Mouse (Mus musculus) spleen, adult 18-20 months (tissue): Measurements from ENCODE around the gene Usp32.

Source experiments
- DNase-seq, 2 experiments: peaks; one replicate each; pipeline ENCODE4 v3.0.0; 2022; ENCODE audit warnings: mixed read lengths in 2 of 2

The Usp32 gene

DNA sequence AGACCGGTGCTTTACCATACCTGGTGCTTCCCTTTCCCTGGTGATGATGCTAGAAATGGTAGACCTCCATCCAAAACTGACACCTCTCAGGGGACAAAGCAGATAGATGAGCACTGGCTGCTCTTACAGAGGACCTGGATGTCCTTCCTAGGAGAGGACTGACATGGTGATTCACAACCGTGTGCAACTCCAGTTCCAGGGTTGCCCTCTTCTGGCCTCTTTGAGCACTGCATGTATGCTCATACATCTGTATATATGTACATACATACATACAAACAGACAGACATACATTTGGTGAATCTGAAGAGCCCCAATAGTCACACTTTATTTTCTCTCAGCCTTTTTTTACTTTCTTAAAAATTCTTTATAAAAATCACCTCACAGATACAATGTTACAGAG, 161.8 kb downstream of the Usp32 start:
- no peak for DNase-seq

DNA sequence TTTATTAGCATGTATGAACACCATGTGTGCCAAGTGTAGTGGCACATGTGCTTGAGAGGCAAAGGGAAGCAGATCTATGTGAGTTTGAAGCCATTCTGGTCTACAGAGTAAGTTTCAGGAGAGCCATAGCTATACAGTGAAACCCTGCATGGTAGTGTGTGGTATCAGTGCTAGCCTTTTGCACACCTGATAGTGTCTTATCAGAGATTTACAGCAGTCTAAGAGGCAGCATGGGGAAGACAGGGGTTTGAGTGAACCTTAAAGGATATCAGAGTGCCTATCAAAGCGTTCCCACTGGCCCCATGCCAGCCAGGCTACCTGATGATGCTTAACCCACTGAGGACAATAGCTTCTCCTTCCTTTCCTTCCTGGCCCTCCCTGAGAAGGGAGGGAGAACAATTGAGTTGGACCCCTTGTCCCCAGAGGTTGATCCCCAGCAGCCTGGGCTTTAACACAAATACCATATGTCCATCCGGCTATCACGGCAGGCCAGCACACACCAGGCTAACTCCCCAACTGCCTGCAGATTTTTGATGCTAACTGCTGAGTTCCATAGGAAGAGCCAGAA, 162.5 kb downstream of the Usp32 start:
- DNase-seq = no peak

DNA sequence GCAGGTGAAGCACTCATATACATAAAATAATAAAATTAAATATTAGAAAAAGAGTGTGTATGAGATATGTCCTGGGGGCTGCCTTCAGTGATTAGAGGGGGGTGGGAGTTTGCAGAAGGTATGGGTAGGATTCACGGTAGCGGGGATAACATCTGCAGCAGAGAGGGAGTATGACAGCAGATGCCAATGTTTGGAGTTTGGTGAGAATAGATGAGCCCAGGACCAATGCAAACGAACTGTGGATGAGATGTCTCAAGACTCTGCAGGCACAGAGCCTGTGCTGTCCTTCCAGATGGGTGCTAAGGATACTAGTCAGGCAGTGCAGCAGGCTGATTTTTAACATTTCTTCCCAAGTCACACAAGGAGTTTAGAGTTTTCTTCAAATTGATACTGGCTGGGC, 163.3 kb downstream of the Usp32 start:
- DNase-seq = no peak

DNA sequence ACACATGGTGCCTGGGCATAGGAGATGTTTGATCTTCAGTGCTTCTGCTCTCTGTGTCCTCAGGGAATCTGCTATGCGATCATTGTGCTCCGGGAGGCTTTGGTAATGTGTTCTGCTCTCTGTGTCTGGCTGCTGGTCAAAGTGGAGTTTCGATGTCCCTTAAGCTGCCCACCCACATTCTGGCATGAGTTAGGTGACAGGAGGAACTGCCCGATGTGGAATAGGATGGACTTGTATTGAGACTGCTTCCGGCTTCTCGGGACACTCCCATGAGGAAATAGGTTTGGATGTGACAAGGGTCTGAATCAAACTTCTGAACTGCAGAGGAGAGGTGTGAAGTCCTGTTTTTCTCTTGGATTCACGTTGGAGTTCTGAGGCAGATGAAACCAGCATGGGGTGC, 165.4 kb downstream of the Usp32 start:
- no peak for DNase-seq

DNA sequence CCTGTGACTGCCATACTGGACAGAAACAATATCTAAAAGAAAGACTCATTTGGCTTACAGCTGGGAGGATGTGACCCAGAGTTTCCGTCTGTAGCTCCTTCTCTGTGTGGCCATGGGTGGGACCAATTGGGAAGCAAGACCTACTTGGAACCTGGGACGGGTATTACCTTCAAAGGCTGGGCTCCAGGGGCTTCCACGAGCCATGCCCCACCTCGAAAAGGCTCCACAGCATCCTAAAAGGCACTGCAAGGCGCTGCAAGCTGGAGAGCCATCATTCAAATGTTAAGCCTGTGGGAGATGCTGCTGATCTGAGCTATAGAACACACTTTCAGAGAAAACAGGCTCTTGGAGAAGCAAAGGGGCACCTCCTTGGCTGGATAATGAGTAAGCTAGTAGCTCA, 166.3 kb downstream of the Usp32 start:
- no peak for DNase-seq

DNA sequence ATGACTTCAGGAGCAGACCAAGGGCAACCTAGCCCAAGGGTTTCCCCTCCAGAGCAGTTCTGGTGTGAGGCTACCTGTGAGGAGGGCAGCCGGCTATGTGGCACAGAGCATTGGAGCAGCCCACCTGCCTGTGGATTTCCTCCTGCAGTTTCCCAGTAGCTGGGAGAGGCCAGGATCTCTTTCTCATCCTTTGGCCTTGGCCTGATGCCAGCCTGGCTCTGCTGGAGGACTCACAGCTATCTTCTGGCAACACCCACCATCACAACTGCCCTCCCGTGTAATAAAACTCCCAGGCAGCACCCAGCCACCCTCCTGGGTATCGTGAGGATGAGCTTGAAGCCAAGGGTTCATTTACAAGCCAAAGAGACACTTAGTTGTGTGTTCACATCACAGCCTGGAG, 167.9 kb downstream of the Usp32 start:
- DNase-seq = no peak

DNA sequence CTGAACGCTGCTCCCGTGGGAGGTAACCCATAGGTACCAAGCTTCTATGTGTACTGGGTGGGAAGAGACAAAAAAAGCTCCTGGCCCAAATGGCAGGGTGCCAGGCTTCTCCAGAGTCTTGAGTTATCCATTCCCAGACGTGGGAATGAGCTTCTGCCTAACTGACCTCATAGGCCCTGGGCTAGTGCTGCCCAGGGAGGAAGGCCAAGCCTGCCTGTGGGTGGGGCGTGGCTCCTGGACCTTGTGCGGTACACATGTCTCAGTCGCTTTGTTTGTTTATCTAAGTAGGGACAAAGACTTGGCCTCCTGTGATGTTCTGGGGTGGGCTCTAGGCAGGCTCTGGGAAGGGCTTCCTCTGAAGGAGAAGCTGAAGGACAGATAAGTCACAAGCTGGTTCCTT, 171.2 kb downstream of the Usp32 start:
- no peak for DNase-seq

DNA sequence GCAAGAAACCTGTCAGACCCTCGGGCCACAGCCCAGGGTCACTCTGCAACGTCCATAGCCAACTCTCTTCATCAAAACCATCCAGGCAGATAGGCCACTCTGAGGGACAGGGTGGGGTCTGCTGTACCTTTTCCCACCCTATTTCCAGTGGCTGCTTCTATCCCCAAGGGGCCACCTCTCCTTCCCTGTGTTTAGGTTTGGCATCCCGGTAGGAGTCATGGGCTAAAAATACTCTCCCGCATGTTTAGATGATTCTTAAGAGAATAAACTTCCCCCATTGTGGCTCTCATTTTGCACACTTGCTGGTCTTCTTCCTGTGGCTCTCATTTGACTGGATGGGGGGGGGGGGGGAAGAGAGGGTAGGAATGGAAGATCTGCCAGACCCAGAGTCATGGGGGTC, 171.7 kb downstream of the Usp32 start:
- DNase-seq = no peak

DNA sequence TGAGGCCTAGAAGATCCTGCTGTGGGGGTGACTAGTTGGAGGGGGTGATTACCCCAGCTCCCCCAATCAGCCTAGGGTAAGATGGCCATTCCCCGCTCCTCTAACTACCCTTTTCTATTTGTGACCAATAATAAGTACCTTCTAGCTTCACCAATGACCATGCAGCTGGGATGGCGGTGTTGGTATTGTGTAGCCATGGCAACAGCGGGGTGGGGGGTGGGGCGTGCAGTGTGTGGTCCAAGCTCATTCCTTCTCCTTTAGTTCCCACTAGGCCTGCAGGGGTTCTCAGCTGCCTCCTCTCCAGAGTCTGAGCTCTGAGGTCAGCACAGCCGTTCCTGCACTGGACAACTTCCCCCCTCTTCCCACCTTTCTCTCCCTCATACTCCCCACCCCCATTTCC, 172.8 kb downstream of the Usp32 start:
- DNase-seq = no peak

DNA sequence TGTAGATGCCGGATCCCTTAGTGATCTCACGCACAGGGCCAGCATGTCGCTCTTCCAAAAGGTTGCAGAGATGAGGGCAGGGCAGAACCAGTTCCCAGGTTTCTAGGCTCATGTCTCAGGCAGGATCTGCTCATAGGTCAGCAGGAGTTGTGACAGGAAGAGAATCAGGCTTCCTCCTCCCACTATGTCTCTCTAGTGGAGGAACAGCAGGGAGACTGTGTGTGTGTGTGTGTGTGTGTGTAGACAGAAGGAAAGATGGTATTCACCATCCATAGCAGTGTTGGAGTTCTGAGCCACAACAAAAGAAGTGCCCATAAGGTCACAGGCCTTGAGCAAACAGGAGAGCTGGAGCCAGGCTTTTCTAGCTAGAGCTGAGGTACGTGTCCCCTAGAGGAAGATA, 173.3 kb downstream of the Usp32 start:
- no peak for DNase-seq

DNA sequence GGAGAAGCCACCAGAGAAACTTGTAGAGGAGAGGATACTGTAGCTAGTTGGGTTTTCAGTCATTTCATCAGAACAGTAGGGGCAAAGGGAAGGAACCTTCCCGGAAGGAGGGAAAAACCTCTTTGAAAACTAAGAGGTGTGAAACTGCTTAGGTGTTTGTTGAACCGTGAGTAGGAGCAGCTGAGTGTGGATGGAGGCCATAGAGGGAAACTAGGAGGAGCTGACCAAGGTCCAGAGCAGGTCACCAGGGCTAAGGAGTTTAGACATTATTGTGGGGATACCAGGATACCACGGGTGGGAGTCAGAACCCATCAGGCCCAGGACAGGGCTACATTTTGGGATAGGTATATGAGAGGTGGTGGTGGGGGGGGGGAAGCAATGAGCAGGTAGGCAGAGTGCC, 176.4 kb downstream of the Usp32 start:
- DNase-seq = no peak

DNA sequence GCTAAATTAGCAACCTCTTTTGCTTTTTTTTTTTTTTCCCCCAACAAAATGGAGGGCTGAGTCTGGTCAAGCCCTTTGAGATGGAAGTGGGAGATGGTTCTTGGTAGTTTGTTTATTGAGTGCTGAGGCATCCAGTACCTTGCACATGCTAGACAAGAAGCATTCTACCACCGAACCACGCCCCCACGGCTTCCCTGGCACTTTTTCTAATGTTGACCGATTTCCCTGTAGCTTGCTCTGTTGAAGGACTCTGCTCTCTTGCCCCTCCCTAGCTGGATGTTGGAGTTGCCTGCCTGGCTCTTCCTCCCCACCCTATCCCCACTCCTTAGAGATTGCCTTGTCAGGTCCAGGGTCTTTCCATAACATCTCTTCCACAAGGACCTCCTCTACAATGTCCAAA, 177.4 kb downstream of the Usp32 start:
- no peak for DNase-seq

DNA sequence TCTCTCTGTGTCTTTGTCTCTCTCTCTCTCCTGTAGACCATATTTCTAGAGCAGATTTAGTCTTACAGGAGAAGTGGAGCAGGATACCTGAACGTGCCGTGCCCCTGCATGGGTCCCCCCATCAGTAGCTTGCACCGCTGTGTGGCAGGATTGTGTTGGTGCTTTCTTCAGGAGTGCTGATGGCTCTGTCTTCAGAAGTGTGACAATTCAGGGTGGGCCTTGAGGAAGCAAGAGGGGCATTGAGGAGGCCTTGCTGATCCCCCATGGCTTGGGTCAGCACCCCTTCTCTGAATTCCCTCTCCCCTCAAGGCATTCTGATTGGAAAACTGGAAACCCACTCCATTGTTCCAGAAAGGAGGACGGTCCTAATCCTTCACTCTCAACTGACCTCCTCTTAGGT, 178.4 kb downstream of the Usp32 start:
- DNase-seq = no peak

DNA sequence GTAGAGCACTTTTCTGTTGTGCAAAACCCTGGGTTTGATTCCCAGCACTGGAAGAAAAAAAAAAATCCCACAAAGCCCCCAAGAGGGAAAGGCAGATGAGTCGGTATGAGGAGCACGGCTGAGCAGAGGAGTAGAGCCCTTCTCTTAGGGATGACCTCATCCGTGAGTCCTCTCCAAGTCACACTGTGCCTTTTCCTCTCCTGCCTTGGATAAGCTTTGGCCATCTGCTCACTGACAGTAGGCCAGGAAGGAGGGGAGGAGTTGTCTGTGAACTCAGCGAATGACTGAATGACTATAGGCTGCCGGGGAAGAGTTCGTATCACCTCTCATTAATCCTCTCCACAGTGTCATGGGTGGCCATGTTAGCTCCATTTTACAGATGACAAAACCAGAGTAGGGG, 179.2 kb downstream of the Usp32 start:
- DNase-seq = no peak

DNA sequence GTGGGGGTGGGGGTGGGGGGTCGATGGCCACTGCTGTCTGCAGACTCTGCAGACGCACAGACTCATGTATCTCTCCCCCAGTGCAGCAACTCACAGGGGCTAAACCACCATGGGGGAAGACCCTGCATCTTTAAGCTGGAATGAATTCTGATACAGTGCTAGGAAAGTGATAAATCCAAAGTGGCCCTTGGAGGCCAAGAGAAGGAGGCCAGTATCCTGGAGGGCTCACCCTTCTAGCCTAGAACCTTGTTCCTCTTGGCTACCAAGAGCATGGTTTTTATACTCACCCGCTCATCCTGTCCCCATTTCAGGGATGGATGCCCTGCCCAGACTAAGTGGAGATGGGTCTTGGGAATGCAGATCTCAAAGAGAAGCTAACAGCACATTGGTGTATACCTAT, 179.7 kb downstream of the Usp32 start:
- DNase-seq = no peak

DNA sequence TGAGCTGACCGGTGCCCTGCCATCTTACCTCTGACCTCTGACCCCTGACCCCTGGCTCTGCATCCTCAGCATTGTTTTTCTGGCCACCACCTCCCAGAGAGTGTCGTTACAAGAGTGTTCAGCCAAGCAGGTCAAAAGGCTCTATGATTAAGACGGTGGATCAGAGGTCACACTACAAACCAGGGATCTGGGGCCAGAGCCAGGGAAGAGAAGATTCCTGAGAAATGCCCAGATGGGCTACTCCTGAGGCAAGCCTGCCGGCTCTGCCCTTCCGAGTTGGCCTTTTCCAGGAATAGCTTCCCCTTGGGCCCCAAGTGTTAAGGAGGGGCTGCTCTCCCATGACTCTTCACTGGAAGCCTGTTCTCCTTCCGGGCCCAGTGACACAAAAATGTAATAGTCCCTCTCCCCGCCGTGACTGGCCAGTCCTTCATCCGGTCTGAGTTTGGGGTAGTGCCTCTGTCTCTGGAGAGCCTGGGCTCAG, 180.2 kb downstream of the Usp32 start:
- no peak for DNase-seq

DNA sequence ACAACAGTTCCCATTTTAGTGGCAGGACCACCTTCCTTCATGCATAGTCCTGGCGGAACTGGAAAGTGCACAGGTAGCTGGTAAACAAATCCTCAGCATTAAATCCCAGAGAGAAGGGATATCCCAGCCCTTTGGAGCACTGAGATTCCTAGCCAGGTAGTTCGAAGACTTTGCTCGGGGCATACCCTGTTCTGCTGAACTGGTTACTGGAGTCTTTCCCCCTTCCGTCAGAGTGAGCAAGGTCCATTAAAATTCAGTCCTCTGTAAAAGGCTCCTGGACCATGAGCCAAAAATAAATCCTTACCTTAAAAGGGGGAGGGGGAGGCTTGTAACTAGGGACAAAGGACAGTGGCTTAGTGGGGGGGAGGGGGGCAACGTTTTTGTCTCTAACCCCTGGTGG, 180.8 kb downstream of the Usp32 start:
- no peak for DNase-seq

DNA sequence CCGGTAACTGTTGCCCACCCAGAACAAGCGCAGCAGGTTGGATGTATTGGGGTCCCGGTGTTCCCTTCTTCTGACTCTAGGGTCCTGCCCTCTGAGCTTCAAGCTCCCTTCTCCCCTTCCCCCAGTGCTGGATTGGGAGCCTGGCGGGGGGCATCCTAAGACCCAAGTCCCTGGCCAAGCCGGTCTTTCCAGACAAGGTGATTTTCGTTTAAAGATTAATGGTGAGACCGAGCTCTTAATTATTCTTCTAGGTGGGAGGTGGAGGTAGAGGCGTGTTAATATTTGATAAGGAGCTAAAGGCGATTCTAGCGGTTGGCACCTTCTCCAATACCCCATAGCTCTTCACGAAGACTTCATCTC, 181.7 kb downstream of the Usp32 start:
- DNase-seq = no peak

DNA sequence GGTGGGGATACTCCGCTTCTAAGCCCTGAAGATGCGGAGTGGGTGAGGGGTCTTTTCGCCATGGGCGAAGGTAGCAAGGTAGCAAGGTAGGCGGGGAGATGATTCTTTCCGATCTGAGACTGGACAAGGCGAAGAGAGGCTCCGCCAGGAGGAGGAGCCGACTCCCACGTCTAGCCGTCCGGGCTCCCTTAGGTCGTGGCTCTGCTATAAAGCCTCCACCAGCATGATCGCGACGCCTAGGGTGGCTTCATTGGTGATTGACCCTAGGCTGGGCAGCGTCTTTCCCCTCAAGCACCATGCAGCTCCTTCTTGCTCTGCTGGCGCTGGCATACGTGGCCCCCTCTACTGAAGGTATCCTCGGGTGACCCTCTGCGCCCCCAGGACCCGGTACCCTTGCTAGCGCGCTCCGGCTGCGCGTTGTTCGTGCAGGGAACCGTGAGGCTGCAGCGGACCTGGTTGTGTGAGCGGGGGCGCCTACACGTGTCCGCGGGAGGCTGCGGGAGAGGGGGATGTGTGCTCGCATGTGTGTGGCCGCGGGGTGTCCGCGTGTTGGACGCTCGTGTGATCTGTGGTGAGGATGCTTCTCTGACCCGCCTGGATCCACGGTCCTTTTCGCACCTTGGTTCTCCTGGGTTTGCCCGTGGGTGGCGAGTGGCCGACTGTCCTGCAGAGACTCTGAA, 182.2 kb downstream of the Usp32 start, which contains the start of gene Car4:
Gene Car4, plus strand, starts transcription at position 196 of the 680 bp plus-strand sequence.
- no peak for DNase-seq

DNA sequence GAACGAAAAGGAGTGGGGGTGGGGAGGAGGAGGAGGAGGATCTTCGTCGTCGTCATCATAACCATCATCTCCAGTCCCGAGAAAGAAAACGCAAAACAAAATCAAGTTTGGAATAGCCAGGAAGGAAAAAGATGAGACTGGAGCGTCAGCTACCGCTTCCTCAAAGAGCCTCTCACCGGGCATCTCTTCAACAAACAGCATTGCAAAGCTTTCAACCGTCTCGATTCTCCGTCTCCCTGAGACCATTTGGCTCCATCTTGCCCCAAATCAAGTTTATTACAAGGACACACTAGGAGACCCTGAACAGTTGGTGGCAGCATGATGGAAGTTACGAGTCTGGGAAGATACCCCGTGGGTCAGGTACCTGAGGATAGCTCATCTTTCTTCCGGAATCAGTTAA, 182.8 kb downstream of the Usp32 start:
- no peak for DNase-seq

DNA sequence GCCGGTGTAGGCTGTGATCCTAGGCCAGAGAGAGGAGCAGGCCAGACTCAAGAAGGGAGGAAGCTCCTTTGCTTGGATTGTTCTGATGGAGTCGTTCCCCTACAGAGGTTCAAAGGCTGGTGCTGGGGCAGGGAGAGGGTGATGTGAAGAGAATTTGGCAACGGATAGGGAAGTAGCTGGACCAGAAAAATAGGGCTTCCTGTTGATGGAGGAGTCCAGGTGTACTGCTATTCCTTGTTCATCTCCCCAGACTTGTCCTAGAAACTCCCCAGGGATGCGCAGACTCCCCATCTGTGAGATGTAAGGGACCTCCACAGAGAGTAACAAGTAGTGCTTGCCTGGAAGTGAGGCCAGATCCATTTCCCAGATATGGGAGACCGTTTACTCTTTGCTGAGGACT, 183.6 kb downstream of the Usp32 start:
- DNase-seq = no peak

DNA sequence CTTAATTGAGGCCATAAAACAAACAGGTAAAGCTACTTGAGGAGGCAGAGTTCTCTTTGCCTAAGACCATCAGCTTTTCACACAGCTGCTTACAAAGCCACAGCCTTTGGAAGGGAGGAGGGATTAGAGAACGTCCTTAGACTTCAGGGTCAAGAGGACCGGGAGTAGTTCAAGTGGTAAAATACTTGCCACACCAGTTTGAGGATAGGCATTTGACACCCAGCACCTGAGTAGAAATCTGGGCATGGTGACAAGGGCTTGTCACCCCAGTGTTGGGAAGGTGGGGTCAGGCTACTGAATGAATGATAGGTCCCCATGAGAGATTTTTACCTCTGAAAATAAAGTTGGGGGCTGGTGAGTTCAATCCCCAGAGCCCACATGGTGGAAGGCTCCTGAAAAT, 187.3 kb downstream of the Usp32 start:
- DNase-seq = no peak

DNA sequence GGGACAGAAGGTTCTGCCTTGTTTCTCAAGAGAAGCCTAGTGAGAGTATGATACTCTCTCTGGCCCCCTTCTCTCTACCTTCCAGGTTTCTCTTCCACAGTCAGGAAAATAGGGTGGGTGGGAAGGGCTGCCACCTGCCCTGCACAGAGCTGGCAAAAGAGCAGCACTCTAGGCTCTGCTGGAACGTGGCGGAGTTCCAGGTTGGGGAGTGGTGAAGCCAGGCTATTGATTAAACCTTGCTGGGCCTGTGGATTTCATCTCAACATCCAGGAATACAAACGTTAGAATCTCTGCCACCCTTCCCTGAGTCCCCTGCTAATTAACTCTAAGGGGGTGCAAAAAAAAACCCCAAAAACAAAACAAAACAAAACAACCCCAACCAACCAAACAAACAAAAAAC, 191.4 kb downstream of the Usp32 start:
- no peak for DNase-seq

DNA sequence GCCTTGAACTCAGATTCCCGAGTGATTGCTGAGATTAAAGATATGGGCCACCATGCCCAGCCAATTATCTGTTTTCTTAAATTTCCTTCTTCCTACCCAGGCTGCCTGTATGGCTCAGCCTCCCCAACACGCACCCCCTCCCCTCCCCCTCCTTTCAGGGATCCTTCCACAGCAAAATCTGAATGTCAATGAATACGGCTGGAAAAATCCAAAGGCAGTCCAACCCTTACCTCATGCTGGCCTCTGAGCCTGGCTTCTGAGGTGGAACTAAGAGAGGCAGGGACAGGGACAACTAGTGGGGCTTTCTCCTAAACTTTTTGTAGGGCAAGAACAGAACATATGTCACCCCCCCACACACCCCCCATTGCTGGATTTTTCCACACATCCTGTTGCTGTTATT, 191.8 kb downstream of the Usp32 start:
- DNase-seq = no peak

DNA sequence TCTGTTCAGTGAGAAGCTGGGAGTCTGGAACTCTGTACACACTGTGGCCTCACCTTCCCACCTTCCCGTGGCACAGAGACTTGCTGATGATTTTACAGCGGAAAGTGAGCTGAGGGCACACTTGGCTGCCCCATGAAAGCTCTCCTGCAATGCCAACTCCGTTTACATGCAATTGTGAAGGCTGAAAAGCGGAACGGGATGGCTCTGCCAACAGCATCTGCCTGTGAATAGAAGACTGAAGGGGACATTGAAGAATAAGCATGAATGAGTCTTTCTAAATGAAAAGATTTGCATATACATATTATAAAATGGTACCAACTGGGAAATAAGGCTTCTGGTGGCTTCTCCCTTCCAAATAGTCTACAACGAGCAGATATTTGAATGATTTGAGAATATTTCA, 192.8 kb downstream of the Usp32 start:
- DNase-seq = no peak
